Mouse (Mus musculus) megakaryocyte, embryonic 14.5 days (primary cell): ENCODE measurements around the gene Rras. TPM values are rescaled to one million over a fixed set of nuclear protein-coding genes. Genes with fewer than 3 reads are reported as not detected.
"Not testable (repeated sequence)": the region's sequence is repeated elsewhere in the genome, so short reads cannot be mapped to it uniquely, and the experiment has no call there.

ENCODE experiments used
- H3K27me3 ChIP-seq: replicated peaks from 2 replicates; pipeline ENCODE3; 2012; ENCODE audit warnings: inconsistent platforms
- H3K36me3 ChIP-seq: replicated peaks from 2 replicates; pipeline ENCODE3; 2012; ENCODE audit warnings: low read length, inconsistent platforms, mixed read lengths
- H3K4me1 ChIP-seq: 2 replicates; pipeline ENCODE4 v1.6.1; 2012; ENCODE audit warnings: inconsistent platforms
- H3K4me3 ChIP-seq: replicated peaks from 2 replicates; pipeline ENCODE3; 2012; ENCODE audit warnings: moderate library complexity, mild to moderate bottlenecking, inconsistent platforms
- H3K9me3 ChIP-seq: 2 replicates; pipeline ENCODE4 v1.6.1; 2012; ENCODE audit warnings: inconsistent platforms
- FLI1 ChIP-seq: IDR thresholded peaks from 2 replicates; pipeline ENCODE4 v1.6.1; 2012; ENCODE audit warnings: low read length, inconsistent platforms, mixed read lengths
- GATA1 ChIP-seq: IDR thresholded peaks from 3 replicates; pipeline ENCODE4 v1.6.1; 2012; ENCODE audit warnings: mixed read lengths, low read length, inconsistent platforms, borderline replicate concordance
- polyA plus RNA-seq: library from polyadenylated mRNA; stranded (reverse); fragments of >175 nt; gene quantifications from 2 replicates; pipeline ENCODE4 v1.2.3, GENCODE M21; 2012; ENCODE audit warnings: low replicate concordance; ENCODE audit not compliant: insufficient read depth

The Rras gene
- polyA plus RNA-seq, 1 experiment: 83.1 TPM

- Histone ChIP-seq H3K27me3 (no peaks in the 10 kb centered on the region), H3K36me3 (peaks cover 65% of the 10 kb centered on the region), H3K4me1 (peaks cover 47% of the 10 kb centered on the region), H3K9me3 (no peaks in the 10 kb centered on the region), H3K4me3 (no peak overlapping the region)
- TF ChIP-seq GATA1 (no peak), FLI1 (no peak)
Observed at GRCm38 (mm10) chr7:45012824-45013223, 4.9 kb upstream of the Rras start.

DNA sequence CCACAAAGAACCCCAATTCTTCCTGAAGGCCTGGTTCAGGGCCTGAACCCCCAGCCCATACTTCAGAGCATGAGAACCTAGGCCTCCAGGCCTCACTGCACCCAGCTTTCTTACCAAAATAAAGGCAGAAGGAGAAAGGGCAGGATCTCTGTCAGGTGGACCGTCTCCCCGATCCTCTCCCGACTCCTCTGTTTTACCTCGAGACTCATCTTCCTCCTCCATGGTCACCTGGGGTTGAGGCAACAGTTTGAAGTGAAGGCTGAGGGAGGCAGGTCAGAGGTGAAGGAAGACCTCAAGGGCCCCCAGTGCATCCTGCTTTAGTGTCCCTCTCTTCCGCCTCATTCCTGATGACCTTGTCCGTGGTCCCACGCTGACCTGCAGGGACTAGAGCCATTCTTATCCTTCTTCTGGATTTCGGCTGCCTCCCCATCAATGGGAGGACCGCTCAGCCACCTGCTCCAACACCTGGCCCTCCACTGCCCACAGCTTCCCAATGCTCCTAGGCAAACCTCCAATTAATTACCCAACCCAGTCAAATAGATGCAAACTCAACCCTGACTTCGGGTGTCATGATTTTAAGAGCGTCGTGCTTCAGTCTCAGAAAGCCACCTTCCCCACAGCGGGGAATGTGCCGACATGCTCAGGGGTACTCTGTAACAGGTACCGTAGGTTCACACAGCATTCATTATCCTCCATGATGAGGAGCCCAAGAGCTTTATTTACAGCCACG is 4.2 kb upstream of the Rras start:
- no peaks in the 10 kb centered on the region for H3K9me3 ChIP-seq
- no peak overlapping the region for H3K4me3 ChIP-seq
- TF ChIP-seq FLI1: no peak
- no peak for TF ChIP-seq GATA1
- H3K36me3 ChIP-seq: peaks cover 58% of the 10 kb centered on the region
- H3K4me1 ChIP-seq: peaks cover 51% of the 10 kb centered on the region
- H3K27me3 ChIP-seq: no peaks in the 10 kb centered on the region

GRCm38 (mm10) chr7:45014096-45014451 is 3.7 kb upstream of the Rras start:
- Histone ChIP-seq H3K36me3 (peaks cover 53% of the 10 kb centered on the region), H3K4me1 (peaks cover 56% of the 10 kb centered on the region), H3K4me3 (no peak overlapping the region), H3K27me3 (no peaks in the 10 kb centered on the region), H3K9me3 (no peaks in the 10 kb centered on the region)
- TF ChIP-seq GATA1 (no peak), FLI1 (no peak)

DNA sequence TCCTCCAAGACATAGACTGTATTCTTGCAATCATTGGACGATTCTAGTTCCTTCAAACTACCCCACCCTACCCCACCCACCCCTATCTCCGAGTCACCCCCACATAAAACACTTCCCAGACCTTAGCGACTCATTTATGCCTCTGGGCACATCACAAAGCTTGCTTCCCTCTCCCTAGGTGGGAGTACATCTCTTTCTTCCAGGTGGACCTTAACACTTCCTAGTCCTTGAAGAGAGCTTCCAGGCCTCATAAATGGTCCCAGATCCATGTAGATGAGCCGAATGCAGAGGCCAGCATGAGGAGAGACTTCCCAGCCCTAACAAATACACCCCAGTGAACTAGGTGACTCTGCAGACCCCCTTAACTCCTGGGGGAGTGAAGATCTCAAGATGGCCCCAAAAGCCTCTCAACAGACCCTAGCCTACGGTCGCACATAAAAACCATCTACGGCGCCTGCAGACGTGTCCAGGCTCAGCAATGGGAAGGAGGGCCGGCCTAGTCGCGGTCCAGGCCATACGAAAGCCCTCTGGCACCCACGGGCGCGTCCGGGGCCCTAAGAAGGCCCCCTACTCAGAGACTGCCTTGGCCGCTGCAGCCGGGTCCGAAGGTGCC is 2.3 kb upstream of the Rras start:
- peaks cover 48% of the 10 kb centered on the region for H3K36me3 ChIP-seq
- TF ChIP-seq FLI1 (no peak), GATA1 (no peak)
- no peaks in the 10 kb centered on the region for H3K27me3 ChIP-seq
- peaks cover 69% of the 10 kb centered on the region for H3K4me1 ChIP-seq
- peak overlapping the region; percentile 97 for H3K4me3 ChIP-seq
- no peaks in the 10 kb centered on the region for H3K9me3 ChIP-seq

DNA sequence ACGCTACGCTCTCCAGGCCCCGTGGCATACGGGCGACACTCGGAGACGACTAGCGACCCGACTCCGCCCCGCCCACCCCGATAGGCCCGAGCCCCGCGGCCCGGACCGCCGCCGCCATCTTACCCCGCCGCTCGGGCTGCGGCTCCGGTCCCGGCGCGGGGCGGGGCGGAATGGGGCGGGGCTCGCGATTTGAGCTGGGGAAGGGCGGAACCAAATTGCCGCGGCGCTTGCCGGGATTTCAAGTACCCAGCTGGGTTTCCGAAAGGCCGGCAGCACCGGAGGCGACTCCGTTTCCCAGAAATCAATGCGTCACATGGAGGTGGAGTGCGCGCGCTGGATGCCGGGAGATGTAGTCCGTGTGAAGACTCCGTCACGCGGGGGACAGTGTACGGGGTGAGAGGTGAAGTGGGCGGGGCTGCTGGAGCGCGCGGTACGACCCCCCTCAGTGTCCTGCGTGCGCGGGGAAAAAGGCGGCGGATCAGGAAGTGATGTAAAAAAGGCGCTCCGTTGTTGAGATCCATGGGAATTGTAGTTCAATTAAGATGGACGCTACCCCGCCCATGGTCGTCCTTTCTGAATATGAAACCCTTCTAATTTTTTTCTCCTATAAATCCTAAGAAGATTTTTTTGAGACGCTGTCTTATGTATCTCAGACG is 1.7 kb upstream of the Rras start, which contains the start of gene Scaf1:
TSS of gene Scaf1 (minus strand) at position 407 of the 656 bp plus-strand sequence.
- Histone ChIP-seq H3K4me1 (peaks cover 69% of the 10 kb centered on the region), H3K36me3 (peaks cover 49% of the 10 kb centered on the region)
- TF ChIP-seq GATA1: no peak
- no peak for TF ChIP-seq FLI1

DNA sequence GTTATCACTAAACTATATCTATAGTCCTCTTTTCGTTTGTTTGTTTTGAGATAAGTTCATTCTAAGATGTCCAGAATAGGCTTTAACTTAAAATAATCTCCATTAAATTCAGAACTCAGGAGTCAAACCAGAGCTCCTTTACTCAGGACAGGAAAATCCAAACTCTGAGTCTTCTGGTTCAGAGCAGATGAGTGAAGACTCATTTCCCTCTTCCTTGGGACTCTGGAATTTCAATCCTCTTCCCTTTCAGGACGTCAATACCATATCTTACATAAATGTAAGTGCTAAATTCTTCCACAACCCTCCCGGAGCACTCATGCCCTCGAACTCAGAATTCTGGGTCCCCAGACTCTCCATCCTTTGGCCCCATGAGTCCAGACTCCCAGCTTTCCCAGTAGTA is 1.0 kb upstream of the Rras start:
- TF ChIP-seq FLI1: no peak
- no peak for TF ChIP-seq GATA1
- H3K27me3 ChIP-seq: no peaks in the 10 kb centered on the region
- H3K4me3 ChIP-seq: peak overlapping the region; percentile 97
- H3K9me3 ChIP-seq: no peaks in the 10 kb centered on the region
- peaks cover 49% of the 10 kb centered on the region for H3K36me3 ChIP-seq
- H3K4me1 ChIP-seq: peaks cover 63% of the 10 kb centered on the region

More for the DNA sequence above, 1.7 kb upstream of the Rras start, which contains the start of gene Scaf1:
- no peaks in the 10 kb centered on the region for H3K27me3 ChIP-seq
- H3K4me3 ChIP-seq: peak within 1 kb of the TSS; percentile 97
- H3K9me3 ChIP-seq: no peaks in the 10 kb centered on the region

- peak overlapping the region; percentile 97 for H3K4me3 ChIP-seq
- peaks cover 32% of the 10 kb centered on the region for H3K36me3 ChIP-seq
- no peak for TF ChIP-seq GATA1
- no peaks in the 10 kb centered on the region for H3K27me3 ChIP-seq
- peaks cover 40% of the 10 kb centered on the region for H3K4me1 ChIP-seq
- no peaks in the 10 kb centered on the region for H3K9me3 ChIP-seq
Observed at GRCm38 (mm10) chr7:45019031-45019571, 1.3 kb downstream of the Rras start.

- H3K9me3 ChIP-seq: no peaks in the 10 kb centered on the region
- TF ChIP-seq FLI1 (no peak), GATA1 (no peak)
- H3K4me3 ChIP-seq: no peak overlapping the region
- H3K4me1 ChIP-seq: peaks cover 28% of the 10 kb centered on the region
- peaks cover 32% of the 10 kb centered on the region for H3K36me3 ChIP-seq
- H3K27me3 ChIP-seq: no peaks in the 10 kb centered on the region
Observed at GRCm38 (mm10) chr7:45020225-45020624, 2.5 kb downstream of the Rras start.

- not testable (repeated sequence) for H3K27me3 ChIP-seq, H3K4me3 ChIP-seq, H3K9me3 ChIP-seq
- H3K4me1 ChIP-seq: peaks cover 20% of the 10 kb centered on the region
- peaks cover 62% of the 10 kb centered on the region for H3K36me3 ChIP-seq
Observed at GRCm38 (mm10) chr7:45023711-45024110, 6.0 kb downstream of the Rras start.
